Mouse (Mus musculus) natural killer cell, adult 2 months (primary cell): ENCODE results near the gene Amz2.

Experiments used
- DNase-seq, 2 experiments: peaks; one replicate each; pipeline ENCODE4 v3.0.0; 2022; ENCODE audit warnings: low spot score in 2 of 2

Amz2 gene

DNA sequence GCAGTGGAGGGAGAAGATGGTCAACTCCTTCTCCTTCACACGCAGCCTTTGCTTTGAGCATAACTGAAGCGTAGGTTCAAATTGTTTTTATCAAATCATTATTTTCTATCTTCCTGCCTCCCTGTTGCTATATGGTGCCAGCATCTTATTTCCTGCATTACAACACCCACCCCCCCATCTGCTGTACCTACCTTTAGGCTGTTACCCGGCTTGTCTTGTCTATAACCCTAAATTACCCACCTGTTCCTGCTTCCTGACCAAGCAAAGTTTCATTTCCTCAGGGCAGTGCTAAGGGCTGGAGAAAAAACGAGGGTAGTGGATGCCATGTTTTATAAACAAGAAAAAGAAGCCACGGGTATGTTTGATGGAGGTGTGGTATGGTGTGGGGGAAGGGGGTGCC, 4.5 kb upstream of the Amz2 start:
- no peak for DNase-seq

DNA sequence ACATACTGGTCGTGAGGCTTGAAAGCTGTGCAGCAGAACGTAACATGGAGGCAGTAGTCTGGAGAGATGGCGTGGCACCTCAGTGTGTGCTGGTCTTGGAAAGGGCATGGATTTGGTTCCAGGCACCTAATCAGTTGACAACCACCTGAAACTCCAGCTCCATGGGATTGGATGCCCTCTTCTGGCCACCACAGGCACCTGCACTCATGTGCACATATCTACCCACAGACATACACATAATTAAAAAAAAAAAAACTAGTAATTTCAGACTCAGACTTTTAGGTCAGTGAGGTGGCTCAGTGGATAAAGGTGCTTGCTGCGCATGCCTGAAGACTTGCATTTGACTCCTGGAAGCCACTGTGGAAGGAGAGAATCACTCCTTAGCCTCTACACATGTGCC, 3.5 kb upstream of the Amz2 start:
- DNase-seq: no peak

DNA sequence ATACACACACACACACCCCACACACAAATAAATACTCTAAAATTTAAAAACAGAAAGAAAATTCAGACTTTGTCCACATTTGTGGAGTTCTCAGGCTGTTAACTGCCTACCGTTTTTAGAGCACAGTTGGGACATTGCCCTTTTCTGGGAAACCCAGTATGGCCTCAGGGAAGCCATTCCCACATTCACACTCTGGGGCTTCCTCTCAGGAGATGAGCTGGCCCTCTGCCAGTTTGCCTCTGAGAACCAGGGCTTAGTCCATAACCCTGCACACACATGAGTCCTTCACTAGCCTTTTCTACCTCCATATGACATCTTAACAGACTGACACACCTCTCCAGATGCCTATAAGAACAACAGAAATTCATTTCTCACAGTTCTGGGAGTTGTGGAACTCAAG, 2.5 kb upstream of the Amz2 start:
- DNase-seq: no peak

DNA sequence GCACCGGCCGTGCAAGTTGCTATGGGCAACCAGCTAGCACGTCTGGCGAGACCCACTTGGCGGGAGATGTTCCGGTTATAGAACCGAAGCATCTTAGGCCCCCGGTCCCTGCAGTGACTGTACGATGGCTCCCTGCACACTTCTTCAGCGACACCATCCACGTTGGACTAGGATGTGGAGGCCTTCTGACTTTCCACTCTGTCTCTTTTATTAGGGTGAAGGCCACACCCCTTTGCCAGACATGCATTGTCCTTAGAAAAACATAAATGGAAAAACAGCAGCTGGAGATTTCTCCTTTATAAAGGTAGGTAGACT, 483 bp downstream of the Amz2 start:
- no peak for DNase-seq

DNA sequence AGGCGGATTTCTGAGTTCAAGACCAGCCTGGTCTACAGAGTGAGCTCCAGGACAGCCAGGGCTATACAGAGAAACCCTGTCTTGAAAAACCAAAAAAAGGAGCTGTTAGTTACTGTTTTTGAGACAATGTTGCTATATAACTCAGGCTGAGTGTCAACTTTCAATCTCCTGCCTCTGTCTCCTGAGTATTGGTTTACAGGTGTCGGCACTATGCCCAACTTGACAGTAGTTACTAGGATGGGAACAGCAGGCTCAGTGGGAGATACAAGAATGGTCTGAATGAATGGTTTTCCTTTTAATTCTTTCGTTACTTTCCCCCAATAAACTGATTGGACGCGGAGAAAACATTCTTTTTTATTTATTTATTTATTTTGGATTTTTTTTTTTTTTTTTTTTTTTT, 1.6 kb downstream of the Amz2 start:
- no peak for DNase-seq

DNA sequence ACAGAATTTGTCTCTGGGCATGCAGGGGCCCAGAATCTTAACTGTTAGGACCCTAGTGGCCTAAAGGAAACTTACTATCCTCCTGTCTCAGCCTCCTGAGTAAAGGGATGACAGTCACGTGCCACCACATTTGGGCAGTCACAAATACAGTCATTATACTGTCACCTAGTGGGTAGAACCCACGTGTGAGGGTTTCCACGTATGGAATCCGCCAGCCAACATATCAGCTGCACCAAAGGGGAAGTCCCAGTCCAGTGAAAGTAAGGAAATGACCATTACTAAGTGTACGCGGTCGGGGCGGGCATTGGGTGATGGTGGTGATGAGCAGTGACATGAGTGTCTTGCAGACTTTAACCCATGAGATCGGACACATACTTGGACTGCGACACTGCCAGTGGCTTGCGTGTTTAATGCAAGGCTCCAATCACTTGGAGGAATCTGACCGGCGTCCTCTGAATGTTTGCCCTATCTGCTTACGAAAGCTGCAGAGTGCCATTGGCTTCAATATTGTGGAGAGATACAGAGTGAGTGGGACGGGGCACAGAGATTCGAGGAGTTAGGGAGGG, 8.6 kb downstream of the Amz2 start:
- DNase-seq: peak; percentile 54 to 75

DNA sequence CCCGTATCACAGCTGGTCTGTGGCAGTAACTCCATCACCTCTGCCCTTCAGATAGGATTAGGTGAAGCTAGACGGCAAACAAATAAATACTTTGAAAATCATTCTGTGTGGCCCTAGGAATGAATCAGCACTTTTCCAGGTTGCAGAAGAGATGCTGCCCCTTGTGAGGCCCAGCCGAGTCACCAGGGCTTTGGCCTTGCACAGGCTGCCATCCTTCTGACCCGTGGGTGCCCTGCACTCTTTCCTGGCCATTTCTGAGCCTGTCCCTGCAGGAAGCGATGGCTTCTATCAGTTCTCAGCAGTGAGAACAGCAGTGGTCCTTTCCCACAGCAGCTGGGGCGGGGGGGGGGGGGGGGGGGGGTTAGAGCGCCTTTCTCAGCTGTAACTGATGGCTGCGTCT, 11.1 kb downstream of the Amz2 start:
- no peak for DNase-seq

DNA sequence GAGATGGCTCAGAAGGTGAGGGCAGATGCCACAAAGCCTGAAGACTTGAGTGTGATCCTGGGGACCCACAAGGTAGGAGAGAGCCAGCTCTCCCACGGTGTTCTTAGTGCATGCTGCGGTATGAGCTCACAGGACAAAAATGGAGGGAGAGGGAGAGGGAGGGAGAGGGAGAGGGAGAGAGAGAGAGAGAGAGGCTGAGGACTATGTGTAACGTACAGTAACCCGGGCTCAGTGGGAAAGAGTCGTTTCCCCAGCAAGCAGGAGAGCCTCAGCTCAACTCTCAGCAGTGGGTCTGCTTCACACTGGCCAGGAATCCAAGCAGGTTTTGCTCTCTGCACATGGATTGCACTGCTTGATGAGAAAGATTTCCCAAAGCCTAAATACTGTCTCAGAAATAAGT, 13.5 kb downstream of the Amz2 start:
- DNase-seq: no peak

DNA sequence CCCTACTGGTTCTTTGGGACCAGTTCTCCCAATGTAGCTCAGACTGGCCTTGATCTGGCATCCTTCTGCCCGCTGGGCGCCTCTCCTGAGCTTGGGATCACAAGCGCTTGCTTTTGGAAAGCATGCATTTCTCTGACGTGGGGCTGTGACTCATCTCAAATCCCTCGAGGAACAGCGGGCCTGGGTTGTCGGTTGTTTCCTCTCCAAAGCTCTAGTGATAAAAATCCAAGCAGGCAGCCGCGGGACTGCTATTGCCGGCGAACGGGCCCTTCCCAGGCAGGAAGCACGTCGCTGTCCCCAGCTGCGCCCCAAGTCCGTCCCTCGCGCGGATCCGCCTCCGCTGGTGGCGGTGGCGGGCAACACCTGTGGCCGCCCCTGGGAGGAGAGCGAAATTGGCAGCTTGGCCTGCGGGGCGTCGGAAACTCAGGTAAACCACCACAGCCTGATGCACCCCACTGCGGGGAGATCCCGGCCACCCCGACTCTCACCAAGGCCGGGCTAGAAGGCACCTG, 14.1 kb downstream of the Amz2 start:
- DNase-seq: peak; percentile 59 to 82

DNA sequence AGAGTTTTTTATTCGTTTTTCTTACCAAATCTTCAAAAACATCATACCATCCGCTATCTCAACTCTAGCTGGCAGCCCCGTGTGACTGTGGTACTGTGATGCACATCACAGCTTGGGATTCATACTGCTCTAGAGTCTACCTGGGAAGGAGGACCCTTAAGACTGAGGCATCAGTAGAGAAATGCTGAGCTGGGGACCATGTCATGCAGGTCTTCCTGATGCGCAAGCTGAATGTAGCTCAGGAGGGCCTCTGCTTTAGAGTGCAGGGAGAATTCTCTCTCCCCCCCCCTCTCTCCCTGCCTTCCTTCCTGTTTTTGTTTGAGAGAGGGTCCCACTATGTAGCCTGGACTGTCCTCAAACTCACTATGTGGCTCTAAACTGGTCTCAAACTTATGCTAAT, 14.9 kb downstream of the Amz2 start:
- no peak for DNase-seq

DNA sequence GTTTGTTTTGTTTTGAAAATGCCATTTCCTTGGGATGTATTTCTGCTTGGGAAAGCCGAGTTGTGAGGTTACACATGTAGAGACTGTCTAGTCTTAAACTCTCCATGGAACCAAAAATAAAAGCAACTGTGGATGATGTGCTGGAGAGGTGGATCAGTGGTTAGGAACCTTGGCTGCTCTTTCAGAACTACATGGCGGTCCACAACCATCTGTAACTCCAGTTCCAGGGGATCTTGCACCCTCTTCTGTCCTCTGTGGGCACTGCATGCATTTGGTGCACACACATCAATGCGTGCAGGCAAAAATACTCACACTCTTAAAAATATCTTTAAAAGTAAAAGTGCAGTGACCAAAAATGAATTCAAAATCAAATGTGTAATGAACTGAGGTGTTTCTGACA, 15.4 kb downstream of the Amz2 start:
- DNase-seq: peak in 1 of 2 experiments; percentile 54

DNA sequence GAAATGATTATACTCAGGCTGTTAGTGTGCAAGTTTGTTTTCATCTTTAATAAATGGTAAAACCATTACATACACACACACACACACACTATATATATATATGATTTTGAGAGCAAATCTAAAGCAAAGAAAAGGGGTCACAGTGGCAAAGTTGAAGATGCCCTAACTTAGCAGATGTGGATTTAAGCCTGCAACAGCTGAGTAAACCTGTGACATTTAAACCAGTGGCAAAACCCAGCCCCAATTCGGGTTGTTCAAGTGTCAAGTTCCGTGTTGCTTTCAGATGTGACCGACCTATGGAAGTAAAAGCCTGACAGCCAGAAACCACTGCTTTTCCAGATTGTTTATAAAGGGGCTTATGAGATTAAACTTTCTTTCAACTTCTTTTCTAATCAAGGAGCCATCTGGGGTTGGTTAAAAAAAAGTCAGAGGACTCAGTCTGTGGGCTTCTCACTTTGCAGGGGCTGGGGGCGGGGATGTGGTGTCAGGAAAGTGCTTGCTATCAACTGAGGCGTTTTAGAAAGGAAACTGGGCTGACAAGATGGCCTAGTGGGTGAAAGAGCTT, 16.5 kb downstream of the Amz2 start:
- DNase-seq: no peak

DNA sequence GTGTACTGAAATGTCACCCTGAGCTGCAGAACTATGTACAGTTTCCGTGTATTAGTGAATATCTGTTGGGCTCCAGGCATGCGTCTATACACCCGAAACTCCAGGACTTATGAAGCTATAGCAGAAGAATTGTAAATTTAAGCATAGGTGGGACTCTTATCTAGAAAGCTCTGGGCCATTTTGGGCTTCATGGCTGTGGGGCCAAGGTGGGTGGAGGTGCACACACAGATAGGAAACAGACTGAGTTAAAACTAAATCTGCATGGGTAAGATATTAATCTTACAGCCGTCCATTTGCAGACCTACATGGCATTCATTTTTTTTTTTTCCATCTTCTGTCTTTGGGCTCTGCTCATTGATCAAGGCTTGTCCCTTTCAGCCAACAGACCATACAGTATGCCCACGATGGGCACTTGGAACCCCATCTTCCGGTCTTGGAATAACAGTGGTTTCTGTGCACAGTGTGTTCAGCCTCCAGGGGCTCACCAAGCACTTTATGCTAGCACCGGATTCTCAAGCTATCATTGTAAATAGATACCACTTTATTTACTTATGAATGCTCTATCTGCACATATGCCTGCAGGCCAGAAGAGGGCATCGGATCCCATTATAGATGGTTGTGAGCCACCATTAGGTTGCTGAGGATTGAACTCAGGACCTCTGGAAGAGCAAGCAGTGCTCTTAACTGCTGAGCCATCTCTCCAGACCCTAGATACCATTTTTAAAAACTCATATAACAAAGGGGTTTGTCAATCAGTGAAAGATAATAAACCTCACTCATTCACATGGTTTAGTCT, 17.9 kb downstream of the Amz2 start:
- DNase-seq: no peak

DNA sequence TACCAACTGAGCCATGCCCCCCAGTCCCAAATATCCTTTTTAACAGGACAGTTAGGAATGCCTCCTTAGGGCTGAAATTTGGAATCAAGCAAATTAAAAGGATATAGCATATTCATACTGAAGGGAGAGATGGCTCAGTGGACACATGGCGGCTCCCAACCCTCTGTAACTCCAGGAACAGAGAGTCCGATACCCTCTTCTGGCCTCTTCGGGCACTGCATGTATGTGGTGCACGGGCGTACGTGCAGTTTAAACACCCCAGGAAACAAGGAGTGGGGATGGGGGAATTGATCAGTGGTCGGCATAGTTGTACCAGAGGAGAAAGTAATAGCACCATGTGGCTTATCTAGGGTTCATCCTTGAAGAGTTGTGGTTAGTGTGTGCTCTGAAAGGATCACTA, 18.9 kb downstream of the Amz2 start:
- no peak for DNase-seq

DNA sequence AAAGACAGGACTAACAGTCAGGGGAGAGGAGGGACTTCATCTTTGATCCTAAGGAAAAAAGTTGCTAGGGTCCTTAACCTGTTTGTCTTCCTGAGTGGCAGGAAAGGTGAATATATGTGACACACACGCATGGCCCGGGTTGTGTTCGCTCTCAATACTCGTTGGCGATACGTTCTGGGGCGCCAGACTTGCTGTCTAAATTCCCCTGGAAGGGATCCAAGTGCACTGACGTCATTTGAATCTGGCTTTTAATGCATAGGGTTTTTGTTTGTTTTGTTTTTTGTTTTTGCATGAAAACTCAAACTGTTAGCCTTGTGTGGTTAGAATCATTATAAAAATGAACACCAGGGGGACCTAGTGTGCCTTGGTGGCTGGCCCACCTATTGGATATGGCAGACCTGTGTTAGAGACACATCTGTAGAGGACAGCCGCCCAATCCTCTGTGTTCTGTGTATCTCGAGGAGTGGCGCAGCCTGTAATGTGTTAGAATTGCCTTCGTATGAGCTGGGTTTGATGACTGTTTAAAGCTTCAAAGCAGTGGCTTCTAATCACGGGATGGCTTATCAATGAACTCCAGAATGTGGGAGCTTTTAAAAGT, 19.8 kb downstream of the Amz2 start:
- DNase-seq: peak; percentile 37 to 44

DNA sequence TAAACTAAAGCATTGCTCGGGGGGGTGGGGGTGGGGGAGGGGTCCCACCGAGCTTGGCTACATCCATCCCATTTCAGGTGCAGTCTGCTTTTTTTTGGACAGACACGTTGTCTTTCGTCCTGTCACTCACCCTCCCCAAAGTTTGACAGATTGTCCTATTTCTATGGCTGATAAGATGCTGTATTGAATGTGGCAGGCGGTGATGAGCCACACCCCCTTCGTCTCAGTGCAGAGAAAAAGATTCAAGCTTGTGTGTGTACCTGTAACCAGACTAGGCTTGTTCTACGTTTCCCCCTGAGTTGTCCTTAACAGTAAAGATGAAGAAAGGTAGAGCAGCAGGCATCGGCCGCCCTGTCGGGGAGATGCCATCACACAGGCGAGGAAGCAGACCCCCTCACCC, 25.4 kb downstream of the Amz2 start:
- DNase-seq: no peak

DNA sequence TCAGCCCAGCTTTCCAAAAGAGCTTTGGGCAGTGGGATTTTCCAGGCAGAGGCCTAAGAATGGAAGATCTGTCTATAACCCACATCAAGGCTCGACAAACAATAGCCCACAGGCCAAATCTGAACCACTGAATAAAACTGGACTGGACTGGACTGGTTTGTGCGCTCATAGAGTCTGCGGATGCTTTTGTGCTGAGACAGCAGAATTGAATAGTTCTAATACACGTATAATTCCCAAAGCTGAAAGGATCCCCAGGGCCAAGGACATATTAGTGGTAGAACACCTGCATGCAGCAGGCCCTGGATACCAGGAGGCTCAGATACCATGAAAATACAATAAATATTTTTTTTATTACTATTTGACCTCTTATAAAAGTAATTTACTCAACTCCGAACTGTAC, 30.5 kb downstream of the Amz2 start:
- DNase-seq: no peak

DNA sequence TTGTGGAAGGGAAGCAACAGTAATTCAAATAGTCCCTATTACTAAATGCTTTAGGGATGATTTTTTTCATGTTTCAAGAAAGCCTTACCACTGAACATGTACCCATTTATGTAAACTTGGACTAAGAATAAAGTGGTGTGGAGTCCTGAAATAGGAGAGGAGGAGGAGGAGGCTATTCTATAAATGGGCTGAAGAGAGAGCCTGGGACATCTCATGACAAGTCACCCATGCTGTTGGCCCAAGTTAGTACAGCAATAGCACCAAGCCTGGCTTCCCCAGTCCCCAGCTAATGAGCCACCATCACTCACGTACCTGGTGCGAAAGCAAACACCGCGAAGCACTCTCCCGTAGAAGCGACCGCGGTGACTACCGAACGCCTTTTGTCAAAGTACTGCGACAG, 32.4 kb downstream of the Amz2 start:
- no peak for DNase-seq

DNA sequence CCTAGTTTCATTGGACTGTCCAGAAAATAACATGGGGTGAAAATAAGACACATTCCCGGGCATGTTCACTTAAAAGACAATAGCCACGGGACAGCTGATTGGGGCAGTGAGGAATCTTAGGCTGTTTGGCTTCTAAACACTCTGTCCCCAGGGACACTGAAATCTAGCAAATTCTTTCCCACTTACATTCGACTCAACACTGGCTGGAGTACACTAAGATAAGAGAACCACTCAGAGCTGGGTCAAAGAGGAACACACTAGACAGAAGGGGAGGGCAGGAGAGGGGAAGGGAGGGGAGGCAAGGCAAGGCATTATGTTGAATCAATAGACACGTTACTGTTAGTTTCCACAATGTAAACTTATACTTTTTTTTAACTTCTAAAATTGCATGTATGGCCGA, 34.8 kb downstream of the Amz2 start:
- DNase-seq: no peak

DNA sequence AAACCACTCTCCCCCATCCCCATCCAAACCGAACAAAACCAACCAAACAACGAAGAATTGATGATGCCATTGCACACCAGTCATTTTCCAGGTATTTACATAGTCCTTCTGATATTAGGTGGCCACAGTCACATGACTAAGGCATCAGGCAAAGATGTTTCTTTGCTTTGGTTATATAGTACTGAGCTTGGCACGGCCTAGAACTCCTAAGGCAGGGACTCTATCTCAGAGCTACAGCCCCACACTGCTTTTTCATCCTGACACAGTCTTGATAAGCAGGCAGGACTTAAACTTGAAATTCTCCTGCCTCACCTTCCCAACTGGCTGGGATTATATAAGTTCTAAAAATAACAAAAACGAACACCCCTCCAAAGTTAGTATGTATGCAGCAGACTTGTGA, 39.3 kb downstream of the Amz2 start:
- no peak for DNase-seq

DNA sequence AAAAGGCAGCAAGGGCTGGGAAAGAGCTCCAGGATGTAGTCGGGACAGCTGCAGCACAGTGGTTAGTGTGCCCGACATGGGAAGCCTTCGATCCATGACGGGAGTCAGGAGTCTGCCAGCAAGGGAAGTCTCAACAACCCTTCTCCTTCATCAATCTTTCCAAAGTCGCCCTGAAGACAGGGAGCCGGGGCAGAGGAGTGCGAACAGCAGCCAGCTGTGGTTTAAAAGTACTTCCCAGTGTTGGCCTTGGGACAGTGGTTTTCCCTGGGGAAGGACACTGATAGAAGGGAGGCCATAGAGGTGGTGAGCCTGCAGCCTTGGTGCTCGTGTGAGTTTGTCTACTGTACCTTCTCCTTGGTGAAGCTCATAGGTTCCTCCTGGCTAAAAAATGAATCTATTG, 41.2 kb downstream of the Amz2 start:
- no peak for DNase-seq

DNA sequence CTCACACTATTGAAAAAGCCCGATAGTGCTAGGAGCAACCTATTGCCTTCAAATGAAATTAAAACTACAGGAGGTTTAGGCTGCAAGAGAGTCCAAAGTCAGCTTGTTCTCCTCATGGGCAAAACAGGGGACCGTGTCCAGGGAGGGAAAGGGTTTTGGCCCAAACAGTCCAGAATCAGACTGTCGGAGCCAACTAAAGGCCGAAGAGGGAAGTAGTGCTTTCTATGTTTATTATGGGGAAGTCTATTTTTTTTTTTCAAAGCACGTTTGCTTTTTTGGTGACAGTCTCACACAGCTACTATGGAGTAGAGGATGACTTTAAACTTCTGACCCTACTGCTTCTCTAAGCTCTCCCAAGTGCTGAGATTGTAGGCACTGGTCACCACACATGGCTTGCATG, 42.4 kb downstream of the Amz2 start:
- no peak for DNase-seq

DNA sequence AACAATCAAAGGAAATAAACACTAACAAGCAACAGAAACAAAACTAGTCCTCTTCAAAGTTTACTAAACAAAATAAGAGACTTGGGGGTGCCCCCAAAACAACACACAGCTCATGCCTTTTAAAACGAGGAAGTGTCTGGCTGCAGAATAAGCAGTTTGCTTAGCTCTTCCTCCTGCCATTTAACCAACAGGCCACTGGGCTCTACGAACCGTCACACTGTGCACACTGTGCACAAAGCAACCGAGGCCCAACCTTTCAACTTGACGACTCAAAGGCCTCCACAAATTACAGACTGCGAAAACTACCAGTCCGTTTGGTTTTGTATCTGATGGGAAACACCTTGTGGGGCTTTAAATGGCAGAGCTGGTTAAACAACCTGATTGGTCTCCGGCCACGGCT, 44.4 kb downstream of the Amz2 start:
- DNase-seq: peak in 1 of 2 experiments; percentile 38
